Mouse (Mus musculus) heart, embryonic 16.5 days (tissue): ENCODE results near the gene Pcnx3. TPM values are rescaled to one million over a fixed set of nuclear protein-coding genes. Genes with fewer than 3 reads are reported as not detected.

Experiments used
- ATAC-seq: fragments of 200-750 bp; cut with Nextera tagmentation; replicated peaks from 2 replicates; pipeline ENCODE4 v1.8.0; 2017; ENCODE audit warnings: moderate number of reproducible peaks; ENCODE audit not compliant: insufficient read depth, low FRiP score; ENCODE audit errors: extremely low read depth
- H3K27ac ChIP-seq: fragments of 300-500 bp; sonication (generic); 2 replicates; pipeline ENCODE4 v1.5.1; 2014; ENCODE audit warnings: mild to moderate bottlenecking, low read length, control low read depth, moderate library complexity
- H3K27me3 ChIP-seq: fragments of 300-500 bp; sonication (generic); 2 replicates; pipeline ENCODE4 v1.6.1; 2014; ENCODE audit warnings: low read length, mixed read lengths; ENCODE audit not compliant: control insufficient read depth, insufficient read depth
- H3K36me3 ChIP-seq: fragments of 300-500 bp; sonication (generic); 2 replicates; pipeline ENCODE4 v1.6.1; 2014; ENCODE audit not compliant: control insufficient read depth, insufficient read depth
- H3K4me1 ChIP-seq: fragments of 300-500 bp; sonication (generic); 2 replicates; pipeline ENCODE4 v1.6.1; 2014; ENCODE audit warnings: low read length, mixed read lengths; ENCODE audit not compliant: control insufficient read depth, insufficient read depth
- H3K4me2 ChIP-seq: fragments of 300-500 bp; sonication (generic); 2 replicates; pipeline ENCODE4 v1.6.1; 2014; ENCODE audit warnings: low read depth, mild to moderate bottlenecking, control low read depth, low read length
- H3K4me3 ChIP-seq: fragments of 300-500 bp; sonication (generic); 2 replicates; pipeline ENCODE4 v1.5.1; 2014; ENCODE audit warnings: mild to moderate bottlenecking, control low read depth, low read length
- H3K9ac ChIP-seq: fragments of 300-500 bp; sonication (generic); 2 replicates; pipeline ENCODE4 v1.6.1; 2014; ENCODE audit warnings: low read length, control low read depth
- H3K9me3 ChIP-seq: fragments of 300-500 bp; sonication (generic); replicated peaks from 2 replicates; pipeline ENCODE4 v1.6.1; 2016; ENCODE audit warnings: low read length; ENCODE audit not compliant: control insufficient read depth
- WGBS: fragments of 180-500 bp; shearing (Covaris S2); extraction: QIAGEN DNeasy Blood & Tissue Kit; methylation state at CpG from one replicate; pipeline ENCODE4 v1.1.7; 2014; 5-methylcytosine and 5-hydroxymethylcytosine counted together
- polyA plus RNA-seq: library from polyadenylated mRNA; unstranded; fragments of >200 nt; fragmentation: Nextera tagmentation; extraction: Ambion mirVana; gene quantifications from 2 replicates; pipeline ENCODE4 v1.2.1, GENCODE M21; 2015

Gene Pcnx3
- 11.5 and 13.4 TPM in 2 replicates for polyA plus RNA-seq

DNA sequence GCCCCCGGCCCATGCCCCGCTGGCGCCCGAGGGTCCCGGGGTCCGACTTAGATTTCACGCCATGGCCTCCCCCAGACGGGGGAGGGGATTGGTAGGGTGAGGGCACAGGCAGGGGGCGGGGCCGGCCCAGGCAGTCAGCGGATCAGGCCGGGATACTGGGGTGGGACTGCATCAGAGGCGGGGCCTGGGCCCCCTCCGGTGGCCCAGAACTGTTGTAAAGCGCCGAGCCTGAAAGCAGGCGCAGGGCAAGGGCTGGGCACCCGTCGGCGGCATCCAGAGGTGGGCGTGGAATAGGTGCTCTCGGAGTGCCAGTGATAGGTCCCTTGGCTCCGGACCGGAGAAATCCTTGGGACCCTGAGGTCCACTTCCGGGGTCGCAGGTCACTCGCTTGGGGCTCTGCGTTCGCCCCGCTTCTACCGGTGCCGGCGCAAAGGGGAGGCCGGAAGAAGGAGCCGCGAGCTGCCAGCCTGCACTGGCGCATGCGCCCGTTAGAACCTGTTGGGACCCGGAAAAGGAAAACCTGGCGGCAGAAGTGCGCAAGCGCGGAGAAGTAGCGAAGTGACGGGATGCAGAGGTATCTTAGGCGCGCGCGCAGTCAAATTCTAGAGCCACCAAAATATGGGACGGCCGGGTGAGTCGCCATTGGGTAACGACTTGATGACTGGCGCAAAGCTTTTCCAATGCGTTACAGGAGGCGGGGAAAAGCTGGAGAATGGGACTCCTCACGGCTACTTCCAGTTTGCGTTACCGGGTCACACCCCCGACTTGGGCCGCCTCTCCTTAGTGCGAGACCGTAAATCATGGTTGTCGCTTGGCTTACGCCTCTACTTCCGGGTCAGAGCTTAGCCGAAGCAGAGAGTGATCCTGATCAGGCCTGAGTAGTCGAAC is at the start of gene Pcnx3, which contains the start of gene Map3k11:
Gene Pcnx3 (minus strand): TSS at position 709 of the 888 bp plus-strand sequence.
Gene Map3k11 (plus strand): TSS at position 543 of the 888 bp plus-strand sequence.
- Histone ChIP-seq H3K4me2 (peak within 1 kb of the TSS; percentile 99), H3K36me3 (peaks cover 27% of the 10 kb centered on the region), H3K4me1 (peaks cover 21% of the 10 kb centered on the region), H3K27ac (peak within 1 kb of the TSS; percentile 94), H3K4me3 (peak within 1 kb of the TSS; percentile 77), H3K9ac (peak within 1 kb of the TSS; percentile 89), H3K9me3 (no peaks in the 10 kb centered on the region), H3K27me3 (no peaks in the 10 kb centered on the region)
- under 1% methylated on average over 69 of the region's 69 CpGs for WGBS
- peak; percentile 86 for ATAC-seq

GRCm38 (mm10) chr19:5734325-5734724 is 45.6 kb upstream of the Pcnx3 start:
- Histone ChIP-seq H3K27me3 (peaks cover 6% of the 10 kb centered on the region; the same call in 1 of the 2 replicates), H3K9me3 (no peaks in the 10 kb centered on the region), H3K4me1 (peaks cover 11% of the 10 kb centered on the region), H3K4me2 (no peak overlapping the region), H3K36me3 (peaks cover 3% of the 10 kb centered on the region; the same call in 1 of the 2 replicates), H3K9ac (no peak overlapping the region), H3K27ac (no peak overlapping the region), H3K4me3 (no peak overlapping the region)
- ATAC-seq = no peak
- 67% methylated on average over 9 of the region's 9 CpGs for WGBS

DNA sequence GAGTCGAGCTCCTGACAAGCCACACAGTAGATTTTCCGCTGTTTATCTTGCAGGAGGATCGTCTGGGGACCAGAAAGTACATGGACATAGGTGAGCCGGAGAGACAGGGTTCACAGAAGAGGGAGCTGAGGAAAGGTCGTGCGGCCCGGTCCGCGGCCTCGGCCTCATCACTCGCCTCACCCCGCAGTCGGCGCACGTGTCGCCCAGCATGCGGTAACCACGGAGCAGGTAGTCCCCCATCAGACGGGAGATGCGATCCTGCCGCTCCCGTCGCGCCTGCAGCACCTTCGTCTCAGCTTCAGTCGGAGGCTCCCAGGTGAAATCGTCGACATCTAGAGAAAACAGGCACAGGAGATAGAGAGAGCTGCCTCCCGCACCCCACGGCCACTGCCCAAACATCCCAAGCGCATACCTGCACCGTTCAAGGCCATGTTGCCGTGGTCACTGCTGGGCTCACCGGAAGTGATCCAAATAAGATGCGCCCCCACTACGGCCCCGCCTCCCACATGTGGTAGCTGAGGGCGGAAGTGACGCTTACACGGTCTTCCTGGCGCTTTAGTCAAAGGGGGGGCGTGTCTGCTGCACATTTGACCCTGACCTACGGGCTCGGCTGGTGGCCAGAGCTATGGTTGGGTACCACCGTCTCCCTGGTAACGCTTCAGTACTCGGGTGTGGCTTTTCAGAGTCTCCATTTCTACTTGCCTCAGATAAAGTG is 42.7 kb upstream of the Pcnx3 start:
- peaks cover 34% of the 10 kb centered on the region for H3K4me1 ChIP-seq
- peaks cover 4% of the 10 kb centered on the region; the same call in 1 of the 2 replicates for H3K27me3 ChIP-seq
- H3K27ac ChIP-seq = peak overlapping the region; percentile 49; the same call in 1 of the 2 replicates
- WGBS = under 1% methylated on average over 47 of the region's 47 CpGs
- peak overlapping the region; percentile 77 for H3K4me3 ChIP-seq
- peak overlapping the region; percentile 83 for H3K9ac ChIP-seq
- H3K4me2 ChIP-seq = peak overlapping the region; percentile 94
- H3K9me3 ChIP-seq = no peaks in the 10 kb centered on the region
- H3K36me3 ChIP-seq = peaks cover 3% of the 10 kb centered on the region; the same call in 1 of the 2 replicates
- peak; percentile 80 for ATAC-seq

DNA sequence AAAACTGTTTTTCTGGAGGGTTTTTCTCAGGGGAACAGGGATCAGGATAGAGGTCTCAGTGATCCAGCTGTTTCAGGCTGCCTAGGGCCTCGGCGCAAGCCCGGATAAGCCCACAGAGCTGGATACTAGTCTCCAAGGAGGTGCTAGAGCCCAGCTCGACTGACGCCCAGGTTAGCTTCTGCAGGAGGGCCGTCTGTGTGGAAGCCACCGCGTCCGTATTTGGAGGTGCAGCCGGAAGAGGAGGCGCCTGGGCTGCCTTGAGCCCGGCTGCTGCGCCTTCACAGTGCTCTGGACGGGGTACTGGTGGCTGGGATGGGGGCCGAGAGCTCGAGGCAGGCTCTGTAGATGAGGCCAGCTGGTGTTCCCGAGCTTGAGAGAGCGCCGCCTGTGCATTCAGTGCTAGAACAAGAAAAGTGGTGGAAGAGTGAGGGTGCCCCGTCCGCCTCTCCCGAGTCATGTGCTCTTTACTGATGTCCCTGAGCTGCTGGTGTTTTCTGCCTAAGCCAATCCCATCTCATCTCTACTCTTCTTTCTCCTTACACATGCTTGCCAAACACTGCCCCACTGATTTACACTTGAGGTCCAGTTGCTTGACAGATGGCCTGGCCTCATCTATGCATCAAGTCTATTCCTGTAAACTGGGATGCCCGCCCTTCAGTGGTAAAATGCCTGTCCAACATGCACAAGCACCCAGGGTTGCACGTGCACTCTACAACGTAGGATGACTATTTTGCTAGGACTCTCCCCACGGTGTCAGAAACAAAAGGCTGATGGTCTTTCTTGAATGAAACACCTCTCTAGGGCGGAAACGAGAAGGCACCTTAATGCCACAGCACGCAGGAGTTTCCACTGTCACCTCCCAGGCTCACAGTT is 41.8 kb upstream of the Pcnx3 start:
- Histone ChIP-seq H3K36me3 (peaks cover 3% of the 10 kb centered on the region; the same call in 1 of the 2 replicates), H3K9me3 (no peaks in the 10 kb centered on the region), H3K4me3 (peak overlapping the region; percentile 77), H3K27me3 (peaks cover 4% of the 10 kb centered on the region; the same call in 1 of the 2 replicates), H3K4me1 (peaks cover 35% of the 10 kb centered on the region), H3K4me2 (peak overlapping the region; percentile 94), H3K27ac (no peak overlapping the region), H3K9ac (peak overlapping the region; percentile 83)
- WGBS = 72% methylated on average over 29 of the region's 29 CpGs
- no peak for ATAC-seq

DNA sequence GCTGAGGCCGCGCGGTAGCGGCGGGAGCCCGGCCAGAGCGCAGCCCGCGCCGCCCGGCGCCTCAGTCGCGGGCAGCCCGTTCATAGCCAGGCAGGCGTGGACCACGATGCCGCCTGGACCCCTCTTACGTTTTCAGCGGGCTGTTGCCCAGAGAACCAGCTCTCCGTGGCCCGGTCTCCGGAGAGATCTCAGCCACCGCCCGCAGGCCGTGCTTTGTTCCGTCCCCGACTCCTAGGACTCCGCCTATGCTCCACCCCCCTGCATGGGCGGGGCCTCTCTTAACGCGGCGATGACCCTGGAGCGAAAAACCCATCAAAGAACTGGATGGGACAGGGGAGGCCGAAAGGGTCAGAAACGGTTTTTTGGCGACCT is 40.7 kb upstream of the Pcnx3 start, which contains the start of gene Fam89b:
Gene Fam89b (minus strand): TSS at position 210 of the 372 bp plus-strand sequence.
- Histone ChIP-seq H3K36me3 (peaks cover 3% of the 10 kb centered on the region; the same call in 1 of the 2 replicates), H3K27ac (peak within 1 kb of the TSS; percentile 92), H3K9ac (peak within 1 kb of the TSS; percentile 98), H3K9me3 (no peaks in the 10 kb centered on the region), H3K4me3 (peak within 1 kb of the TSS; percentile 93), H3K27me3 (no peaks in the 10 kb centered on the region), H3K4me1 (peaks cover 35% of the 10 kb centered on the region), H3K4me2 (peak within 1 kb of the TSS; percentile 97)
- WGBS = under 1% methylated on average over 37 of the region's 37 CpGs
- peak; percentile 64 for ATAC-seq

GRCm38 (mm10) chr19:5728631-5729443 is 40.1 kb upstream of the Pcnx3 start:
- Histone ChIP-seq H3K4me2 (peak overlapping the region; percentile 97), H3K9ac (peak overlapping the region; percentile 98), H3K27ac (peak overlapping the region; percentile 92), H3K4me1 (peaks cover 41% of the 10 kb centered on the region), H3K4me3 (peak overlapping the region; percentile 93), H3K36me3 (peaks cover 3% of the 10 kb centered on the region; the same call in 1 of the 2 replicates), H3K27me3 (no peaks in the 10 kb centered on the region), H3K9me3 (no peaks in the 10 kb centered on the region)
- 5% methylated on average over 37 of the region's 37 CpGs for WGBS
- no peak; the same call in 1 of the 2 replicates for ATAC-seq

- Histone ChIP-seq H3K4me1 (peaks cover 46% of the 10 kb centered on the region), H3K4me2 (peak overlapping the region; percentile 97), H3K4me3 (peak overlapping the region; percentile 93), H3K27me3 (no peaks in the 10 kb centered on the region), H3K36me3 (peaks cover 8% of the 10 kb centered on the region), H3K9ac (peak overlapping the region; percentile 98), H3K27ac (peak overlapping the region; percentile 92), H3K9me3 (no peaks in the 10 kb centered on the region)
- WGBS = 3% methylated on average over 14 of the region's 14 CpGs
- no peak for ATAC-seq
Measured at GRCm38 (mm10) chr19:5727701-5728100, 39.0 kb upstream of the Pcnx3 start.
